Mouse (Mus musculus) myocyte (in vitro differentiated cells): ENCODE data around the gene Stat3. TPM values are rescaled to one million over a fixed set of nuclear protein-coding genes. Genes with fewer than 3 reads are reported as not detected.

Experiments used
- H3K27me3 ChIP-seq: one replicate; pipeline ENCODE4 v1.6.1; 2011; ENCODE audit not compliant: control insufficient read depth, insufficient read depth, insufficient read length
- H3K36me3 ChIP-seq: one replicate; pipeline ENCODE4 v1.6.1; 2011; ENCODE audit not compliant: control insufficient read depth, insufficient read depth
- H3K4me2 ChIP-seq: one replicate; pipeline ENCODE4 v1.6.1; 2011; ENCODE audit warnings: low read depth, control low read depth
- H3K4me3 ChIP-seq: one replicate; pipeline ENCODE4 v1.5.1; 2011; ENCODE audit warnings: mild to moderate bottlenecking, control low read depth, moderate library complexity
- H3K79me2 ChIP-seq: one replicate; pipeline ENCODE4 v1.6.1; 2011; ENCODE audit not compliant: control insufficient read depth, insufficient read depth
- H3ac ChIP-seq: one replicate; pipeline ENCODE4 v1.6.1; 2011; ENCODE audit not compliant: control insufficient read depth, insufficient read length
- CEBPB ChIP-seq: IDR thresholded peaks from 2 replicates; pipeline ENCODE4 v1.6.1; 2011; ENCODE audit warnings: mild to moderate bottlenecking, moderate library complexity; ENCODE audit not compliant: poor library complexity, insufficient read depth, severe bottlenecking
- E2F4 ChIP-seq: IDR thresholded peaks from one replicate; pipeline ENCODE4 v1.6.1; 2011; ENCODE audit warnings: mild to moderate bottlenecking, control low read depth, moderate library complexity; ENCODE audit not compliant: insufficient read depth
- MAX ChIP-seq: IDR thresholded peaks from one replicate; pipeline ENCODE4 v1.6.1; 2011; ENCODE audit warnings: low read depth, mild to moderate bottlenecking, control low read depth
- MYOD1 ChIP-seq, 3 experiments: IDR thresholded peaks; one replicate each; pipeline ENCODE4 v1.6.1; 2011; ENCODE audit warnings: control low read depth in 2 of 3, low read depth in 2 of 3, mild to moderate bottlenecking in 2 of 3, moderate library complexity in 1 of 3; ENCODE audit not compliant: insufficient read length in 2 of 3, control insufficient read depth in 1 of 3
- MYOG ChIP-seq, 3 experiments: IDR thresholded peaks; one replicate each; pipeline ENCODE4 v1.6.1; 2011; ENCODE audit warnings: control low read depth in 2 of 3, low read depth in 2 of 3, mild to moderate bottlenecking in 2 of 3; ENCODE audit not compliant: insufficient read length in 2 of 3, control insufficient read depth in 1 of 3, insufficient read depth in 1 of 3
- POLR2A ChIP-seq: IDR thresholded peaks from one replicate; pipeline ENCODE4 v1.6.1; 2011; ENCODE audit warnings: low read depth, mild to moderate bottlenecking, control low read depth, moderate library complexity; ENCODE audit not compliant: insufficient read length
- POLR2AphosphoS2 ChIP-seq: IDR thresholded peaks from one replicate; pipeline ENCODE4 v1.6.1; 2011; ENCODE audit warnings: low read depth, control low read depth; ENCODE audit not compliant: insufficient read length
- REST ChIP-seq: IDR thresholded peaks from one replicate; pipeline ENCODE4 v1.6.1; 2011; ENCODE audit warnings: mild to moderate bottlenecking, control low read depth, moderate library complexity; ENCODE audit not compliant: insufficient read depth, insufficient read length
- SRF ChIP-seq: IDR thresholded peaks from one replicate; pipeline ENCODE4 v1.6.1; 2011; ENCODE audit warnings: low read depth; ENCODE audit not compliant: control insufficient read depth, insufficient read length
- TCF12 ChIP-seq: IDR thresholded peaks from one replicate; pipeline ENCODE4 v1.6.1; 2011; ENCODE audit warnings: mild to moderate bottlenecking, control low read depth; ENCODE audit not compliant: poor library complexity, insufficient read depth, severe bottlenecking
- TCF3 ChIP-seq: IDR thresholded peaks from one replicate; pipeline ENCODE4 v1.6.1; 2011; ENCODE audit warnings: low read depth, control low read depth; ENCODE audit not compliant: insufficient read length
- USF1 ChIP-seq: IDR thresholded peaks from one replicate; pipeline ENCODE4 v1.6.1; 2011; ENCODE audit warnings: low read depth, mild to moderate bottlenecking, control low read depth, moderate library complexity
- polyA plus RNA-seq: library from polyadenylated mRNA; unstranded; fragments of >200 nt; fragmentation: generic; extraction: Trizol; gene quantifications from one replicate; pipeline ENCODE4 v1.2.1, GENCODE M21; 2012; ENCODE audit warnings: missing spikeins

Stat3 gene
- polyA plus RNA-seq, 1 experiment: 93.7 TPM

DNA sequence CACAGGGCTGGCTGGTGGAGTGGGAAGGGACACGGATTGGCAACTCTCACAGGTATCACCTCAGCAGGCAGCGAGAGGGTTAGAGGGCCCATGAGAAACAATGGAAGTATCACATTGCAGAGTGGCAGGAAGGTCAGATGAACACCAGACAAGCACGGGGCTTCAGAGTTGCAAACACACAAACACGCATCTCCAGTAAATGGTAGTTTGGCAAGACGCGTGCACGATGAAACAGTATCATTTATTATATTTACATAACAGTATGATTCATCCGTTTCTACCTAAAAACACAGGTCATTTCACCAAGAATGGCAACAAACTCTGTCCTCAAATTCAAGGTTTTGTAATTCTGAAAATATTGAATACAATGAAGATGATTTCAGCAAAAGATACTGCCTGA, 99.8 kb downstream of the Stat3 start:
- Histone ChIP-seq H3K36me3 (no peaks in the 10 kb centered on the region), H3K4me2 (no peak overlapping the region), H3K4me3 (no peak overlapping the region), H3K79me2 (no peaks in the 10 kb centered on the region), H3ac (no peak overlapping the region), H3K27me3 (no peaks in the 10 kb centered on the region)
- TF ChIP-seq POLR2AphosphoS2 (no peak), USF1 (no peak), MYOG (IDR thresholded peaks at IDR 0.05; ENCODE audit: control insufficient read depth in 1 of 3, insufficient read depth in 1 of 3, insufficient read length in 2 of 3, low read depth in 2 of 3) (no peak), TCF3 (no peak), SRF (no peak)

DNA sequence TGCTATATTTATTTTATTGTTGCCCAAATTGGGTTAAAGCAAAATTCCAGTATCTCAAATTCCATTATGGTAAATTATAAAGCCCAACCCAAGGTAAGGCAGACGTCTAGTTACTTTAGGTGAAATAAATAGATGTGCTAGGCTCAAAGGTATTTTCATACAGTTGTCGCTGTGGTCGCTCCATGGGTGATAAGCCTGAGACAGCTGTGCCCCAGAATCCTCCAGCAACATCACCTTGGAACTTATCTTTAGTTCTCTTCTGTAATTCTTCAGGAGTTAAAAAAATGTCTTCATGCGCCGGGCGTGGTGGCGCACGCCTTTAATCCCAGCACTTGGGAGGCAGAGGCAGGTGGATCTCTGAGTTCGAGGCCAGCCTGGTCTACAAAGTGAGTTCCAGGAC, 100.4 kb downstream of the Stat3 start:
- Histone ChIP-seq H3K27me3 (no peaks in the 10 kb centered on the region), H3K36me3 (no peaks in the 10 kb centered on the region), H3K4me3 (no peak overlapping the region), H3K4me2 (no peak overlapping the region), H3K79me2 (no peaks in the 10 kb centered on the region), H3ac (no peak overlapping the region)
- TF ChIP-seq POLR2A (no peak), TCF3 (no peak), REST (no peak), POLR2AphosphoS2 (no peak), MYOG (IDR thresholded peaks at IDR 0.05; ENCODE audit: control insufficient read depth in 1 of 3, insufficient read depth in 1 of 3, insufficient read length in 2 of 3, low read depth in 2 of 3) (peak in 2 of 3 experiments; percentile 45 to 81), E2F4 (no peak), USF1 (no peak), MAX (no peak), CEBPB (no peak), TCF12 (peak; percentile 46), MYOD1 (IDR thresholded peaks at IDR 0.05; ENCODE audit: control insufficient read depth in 1 of 3, insufficient read length in 2 of 3, low read depth in 2 of 3) (peak in 2 of 3 experiments; percentile 11 to 71), SRF (no peak)

DNA sequence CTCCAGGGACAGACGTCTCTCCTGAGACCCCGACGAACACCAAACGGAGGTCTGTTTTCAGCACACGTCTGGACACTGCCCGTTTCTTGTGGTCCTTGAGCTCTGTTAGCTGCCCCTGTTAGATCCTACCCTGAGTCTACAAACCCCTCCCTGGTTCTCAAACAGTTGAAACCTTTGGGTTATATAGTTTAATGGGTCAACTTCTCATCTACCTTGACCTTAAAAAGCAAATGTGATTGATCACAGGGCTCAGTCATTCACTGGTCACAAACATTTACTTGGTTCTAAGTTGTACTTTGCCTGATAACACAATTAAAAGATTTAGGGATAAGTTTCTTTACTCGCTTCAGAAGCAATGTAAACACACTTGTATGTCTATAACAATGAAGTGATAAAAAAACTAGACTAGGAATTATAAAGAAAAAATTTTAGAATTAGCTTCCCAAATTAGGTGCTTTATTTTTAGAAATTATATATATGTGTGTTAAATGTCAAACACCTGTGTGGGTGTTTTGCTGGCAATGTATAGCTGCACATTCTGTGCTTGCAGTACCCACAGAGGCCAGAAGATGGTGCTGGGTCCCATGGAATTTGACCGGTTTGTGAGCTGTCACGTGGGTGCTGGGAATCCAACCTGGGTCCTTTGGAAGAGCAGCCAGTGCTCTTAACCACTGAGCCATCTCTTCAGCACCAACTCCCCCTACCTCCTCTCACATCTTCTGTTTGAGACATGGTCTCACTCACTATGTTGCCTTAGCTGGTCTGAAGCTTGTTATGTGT, 102.2 kb downstream of the Stat3 start:
- Histone ChIP-seq H3K36me3 (no peaks in the 10 kb centered on the region), H3K4me2 (no peak overlapping the region), H3K4me3 (no peak overlapping the region), H3ac (no peak overlapping the region), H3K79me2 (no peaks in the 10 kb centered on the region), H3K27me3 (no peaks in the 10 kb centered on the region)
- TF ChIP-seq POLR2AphosphoS2 (no peak), MAX (no peak), POLR2A (no peak), SRF (no peak), USF1 (no peak), MYOD1 (IDR thresholded peaks at IDR 0.05; ENCODE audit: control insufficient read depth in 1 of 3, insufficient read length in 2 of 3, low read depth in 2 of 3) (no peak), TCF12 (no peak), E2F4 (no peak), TCF3 (no peak), REST (no peak), MYOG (IDR thresholded peaks at IDR 0.05; ENCODE audit: control insufficient read depth in 1 of 3, insufficient read depth in 1 of 3, insufficient read length in 2 of 3, low read depth in 2 of 3) (no peak), CEBPB (no peak)

Other genes starting within 250 kb of the Stat3 start
- gene Zfp385c, start 247.1 kb downstream of the Stat3 start, polyA plus RNA-seq: 0.24 TPM
- gene Dhx58, start 235.3 kb downstream of the Stat3 start, polyA plus RNA-seq: 0.40 TPM
- gene Kat2a, start 227.1 kb downstream of the Stat3 start, polyA plus RNA-seq: 29.9 TPM
- 0.23 TPM for gene Hspb9, start 225.7 kb downstream of the Stat3 start, polyA plus RNA-seq
- gene Rab5c, start 201.3 kb downstream of the Stat3 start, polyA plus RNA-seq: 128 TPM
- gene Kcnh4, start 179.6 kb downstream of the Stat3 start, polyA plus RNA-seq: 0.05 TPM
- not detected for gene Hcrt, start 176.6 kb downstream of the Stat3 start, polyA plus RNA-seq
- 10.4 TPM for gene Ghdc, start 168.6 kb downstream of the Stat3 start, polyA plus RNA-seq
- gene Stat5b, start 88.8 kb downstream of the Stat3 start, polyA plus RNA-seq: 12.0 TPM
- 27.2 TPM for gene Stat5a, start 80.2 kb downstream of the Stat3 start, polyA plus RNA-seq
- gene Cavin1, start 31.3 kb upstream of the Stat3 start, polyA plus RNA-seq: 284 TPM
- gene Atp6v0a1, start 69.9 kb upstream of the Stat3 start, polyA plus RNA-seq: 45.0 TPM
- gene Naglu, start 130.5 kb upstream of the Stat3 start, polyA plus RNA-seq: 19.8 TPM
- 0.49 TPM for gene Hsd17b1, start 138.9 kb upstream of the Stat3 start, polyA plus RNA-seq
- gene Coasy, start 143.0 kb upstream of the Stat3 start, polyA plus RNA-seq: 39.7 TPM
- 29.3 TPM for gene Mlx, start 147.7 kb upstream of the Stat3 start, polyA plus RNA-seq
- 7.1 TPM for gene Psmc3ip, start 155.9 kb upstream of the Stat3 start, polyA plus RNA-seq
- gene Retreg3, start 180.4 kb upstream of the Stat3 start, polyA plus RNA-seq: 41.2 TPM
- 87.5 TPM for gene Tubg1, start 180.4 kb upstream of the Stat3 start, polyA plus RNA-seq
- 0.18 TPM for gene Tubg2, start 216.4 kb upstream of the Stat3 start, polyA plus RNA-seq
- 1.3 TPM for gene Cntnap1, start 231.0 kb upstream of the Stat3 start, polyA plus RNA-seq
- 53.6 TPM for gene Plekhh3, start 231.8 kb upstream of the Stat3 start, polyA plus RNA-seq
- gene Ccr10, start 235.9 kb upstream of the Stat3 start, polyA plus RNA-seq: 0.56 TPM